Mouse (Mus musculus) lung, adult 2 months (tissue): ENCODE data around the gene Sspo. TPM values are rescaled to one million over a fixed set of nuclear protein-coding genes. Genes with fewer than 3 reads are reported as not detected.

Source experiments
- DNase-seq: peaks from one replicate; pipeline ENCODE4 v3.0.0; 2022
- H3K4me1 ChIP-seq: fragments of 200-500 bp; 2 replicates; pipeline ENCODE4 v1.6.1; 2011; ENCODE audit warnings: low read length; ENCODE audit not compliant: control insufficient read depth, insufficient read depth
- H3K4me3 ChIP-seq: fragments of 200-500 bp; replicated peaks from 2 replicates; pipeline ENCODE3; 2011; ENCODE audit warnings: low read depth, mild to moderate bottlenecking, control low read depth, low read length; ENCODE audit errors: extremely low read depth
- CTCF ChIP-seq: fragments of 200-500 bp; IDR thresholded peaks from 2 replicates; pipeline ENCODE4 v1.5.1; 2011; ENCODE audit warnings: mild to moderate bottlenecking, low read length, control low read depth; ENCODE audit not compliant: insufficient read depth
- POLR2A ChIP-seq: fragments of 200-500 bp; IDR thresholded peaks from 2 replicates; pipeline ENCODE4 v1.6.1; 2011; ENCODE audit warnings: low read depth, mild to moderate bottlenecking, control low read depth, low read length, borderline replicate concordance; ENCODE audit errors: extremely low read depth
- WGBS: fragments of 180-500 bp; shearing (Covaris S2); methylation state at CpG from one replicate; pipeline ENCODE4 v1.1.7; 2018; 5-methylcytosine and 5-hydroxymethylcytosine counted together
- polyA plus RNA-seq: library from polyadenylated mRNA; depleted of rRNA; stranded (reverse); fragments of >200 nt; gene quantifications from 2 replicates; pipeline ENCODE4 v1.2.3, GENCODE M21; 2012; rRNA removed

Sspo gene
- polyA plus RNA-seq = 3.2 and 3.4 TPM in 2 replicates

DNA sequence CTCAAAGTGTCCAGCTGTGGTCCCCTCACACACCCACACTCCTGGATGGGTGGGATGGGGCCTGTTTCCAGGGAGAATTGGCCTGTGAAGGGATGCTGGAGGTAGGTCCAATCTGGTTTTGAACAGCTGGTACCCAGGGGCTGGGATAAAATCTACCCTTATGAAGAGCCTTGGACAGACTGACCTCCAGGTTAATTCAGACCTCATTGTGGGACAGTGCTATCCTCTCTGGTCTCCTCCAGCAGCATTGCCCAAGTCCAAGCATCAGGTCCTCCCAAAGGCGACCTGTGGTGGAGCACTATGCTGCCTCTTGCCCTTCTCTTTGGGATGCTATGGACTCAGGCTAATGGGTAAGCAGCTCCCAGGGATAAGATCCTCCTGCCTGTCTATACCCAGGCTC is at the start of gene Sspo:
Gene Sspo, plus strand, starts transcription at position 301 of the 400 bp plus-strand sequence.
- no peaks in the 10 kb centered on the region for H3K4me1 ChIP-seq
- no peak within 1 kb of the TSS for H3K4me3 ChIP-seq
- DNase-seq = no peak
- 96% methylated on average over 1 of the region's 1 CpGs for WGBS
- TF ChIP-seq POLR2A (no peak), CTCF (no peak)

DNA sequence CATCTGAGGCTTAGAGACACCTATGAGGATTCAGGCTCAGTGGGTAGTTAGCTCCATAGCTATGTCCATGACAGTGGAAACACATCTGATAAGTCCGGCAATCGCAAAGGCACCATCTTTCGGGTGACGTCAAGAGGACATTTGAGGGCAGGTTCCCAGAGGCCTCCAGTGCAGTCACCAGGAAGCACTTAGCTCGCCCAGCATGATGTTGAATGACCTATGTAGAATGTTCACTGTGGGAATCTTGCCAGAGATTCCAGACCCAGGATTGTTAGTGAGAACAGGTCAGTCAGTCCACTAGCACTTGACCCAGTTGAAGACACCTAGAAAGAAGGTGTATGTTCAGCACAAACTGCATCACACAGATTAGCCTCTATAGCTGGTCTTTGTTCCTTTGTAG is 48.1 kb upstream of the Sspo start:
- H3K4me3 ChIP-seq = no peak overlapping the region
- TF ChIP-seq POLR2A (no peak), CTCF (no peak)
- 87% methylated on average over 5 of the region's 5 CpGs for WGBS
- no peak for DNase-seq
- peaks cover 3% of the 10 kb centered on the region for H3K4me1 ChIP-seq

DNA sequence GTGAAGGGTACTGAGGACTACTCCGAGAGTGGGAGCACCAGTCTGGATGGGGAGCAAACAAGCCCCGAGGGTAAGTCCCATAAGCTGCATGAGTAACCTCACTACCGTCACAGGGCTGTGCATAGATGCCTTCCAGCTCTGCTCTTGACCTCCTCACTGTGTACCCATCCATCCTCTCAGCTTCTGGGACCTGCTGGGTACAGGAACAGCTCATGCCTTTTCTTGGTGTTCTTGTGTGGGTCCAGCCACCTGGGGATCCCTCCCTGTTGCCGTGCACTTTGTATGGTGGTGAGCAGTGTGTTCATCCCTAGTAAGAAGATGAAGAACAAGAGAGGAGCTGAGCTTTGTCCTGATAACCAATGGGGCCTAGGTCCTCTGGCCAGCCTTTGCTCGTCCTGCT is 44.0 kb upstream of the Sspo start:
- TF ChIP-seq CTCF (no peak), POLR2A (no peak)
- Histone ChIP-seq H3K4me1 (no peaks in the 10 kb centered on the region), H3K4me3 (no peak overlapping the region)
- no peak for DNase-seq
- WGBS = 93% methylated on average over 5 of the region's 5 CpGs

DNA sequence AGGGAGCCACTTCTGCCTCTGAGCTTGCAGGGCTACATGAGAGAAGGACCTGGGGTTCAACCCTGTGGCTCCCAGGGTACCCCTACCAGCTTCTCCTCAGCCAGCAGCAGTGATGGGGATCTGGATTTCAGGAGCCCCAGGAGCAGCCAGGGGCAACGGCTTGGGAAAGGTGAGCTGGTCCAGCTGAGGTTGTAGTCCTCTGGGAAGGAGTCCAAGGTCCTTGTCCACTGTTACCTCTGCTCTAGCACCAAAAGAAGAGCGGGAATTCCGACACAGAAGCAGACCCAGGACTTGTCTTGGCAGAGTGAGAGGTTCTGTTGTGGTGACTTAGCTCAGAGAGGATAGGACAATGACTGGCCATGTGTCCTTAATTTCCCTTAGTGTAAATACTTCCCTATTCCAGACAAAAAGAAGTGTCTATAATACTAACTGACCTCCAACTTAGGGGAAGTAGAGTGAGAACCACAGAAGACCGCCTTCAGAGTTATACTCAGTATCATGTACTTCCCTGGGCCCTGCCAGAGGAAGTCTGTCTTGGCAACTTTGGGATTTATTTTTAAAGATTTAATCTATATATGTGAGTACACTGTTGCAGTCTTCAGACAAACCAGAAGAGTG is 38.2 kb upstream of the Sspo start:
- 94% methylated on average over 4 of the region's 4 CpGs for WGBS
- H3K4me3 ChIP-seq = no peak overlapping the region
- no peaks in the 10 kb centered on the region for H3K4me1 ChIP-seq
- DNase-seq = peak; percentile 0
- no peak for TF ChIP-seq CTCF
- TF ChIP-seq POLR2A = no peak

DNA sequence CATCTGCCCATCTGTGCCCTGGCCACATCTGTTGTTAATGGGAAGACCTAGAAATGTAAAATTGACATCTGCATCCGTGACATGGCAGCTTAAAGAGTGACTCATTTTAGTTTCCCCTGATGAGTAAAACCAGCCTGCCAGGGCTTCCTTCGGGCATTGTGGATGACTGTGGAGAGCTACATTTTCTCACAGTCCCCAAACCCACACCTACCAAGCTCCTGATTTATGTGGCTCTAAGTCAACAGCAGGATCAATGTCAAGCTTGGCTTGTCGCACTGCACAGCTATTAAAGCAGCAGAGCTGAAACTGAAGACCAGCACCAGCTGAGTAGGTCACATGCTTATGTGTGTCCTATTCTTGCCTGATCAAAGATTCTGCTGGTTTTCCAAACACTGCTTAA is 37.5 kb upstream of the Sspo start:
- DNase-seq = peak; percentile 0
- 83% methylated on average over 3 of the region's 3 CpGs for WGBS
- H3K4me3 ChIP-seq = no peak overlapping the region
- H3K4me1 ChIP-seq = no peaks in the 10 kb centered on the region
- no peak for TF ChIP-seq CTCF
- TF ChIP-seq POLR2A = no peak

DNA sequence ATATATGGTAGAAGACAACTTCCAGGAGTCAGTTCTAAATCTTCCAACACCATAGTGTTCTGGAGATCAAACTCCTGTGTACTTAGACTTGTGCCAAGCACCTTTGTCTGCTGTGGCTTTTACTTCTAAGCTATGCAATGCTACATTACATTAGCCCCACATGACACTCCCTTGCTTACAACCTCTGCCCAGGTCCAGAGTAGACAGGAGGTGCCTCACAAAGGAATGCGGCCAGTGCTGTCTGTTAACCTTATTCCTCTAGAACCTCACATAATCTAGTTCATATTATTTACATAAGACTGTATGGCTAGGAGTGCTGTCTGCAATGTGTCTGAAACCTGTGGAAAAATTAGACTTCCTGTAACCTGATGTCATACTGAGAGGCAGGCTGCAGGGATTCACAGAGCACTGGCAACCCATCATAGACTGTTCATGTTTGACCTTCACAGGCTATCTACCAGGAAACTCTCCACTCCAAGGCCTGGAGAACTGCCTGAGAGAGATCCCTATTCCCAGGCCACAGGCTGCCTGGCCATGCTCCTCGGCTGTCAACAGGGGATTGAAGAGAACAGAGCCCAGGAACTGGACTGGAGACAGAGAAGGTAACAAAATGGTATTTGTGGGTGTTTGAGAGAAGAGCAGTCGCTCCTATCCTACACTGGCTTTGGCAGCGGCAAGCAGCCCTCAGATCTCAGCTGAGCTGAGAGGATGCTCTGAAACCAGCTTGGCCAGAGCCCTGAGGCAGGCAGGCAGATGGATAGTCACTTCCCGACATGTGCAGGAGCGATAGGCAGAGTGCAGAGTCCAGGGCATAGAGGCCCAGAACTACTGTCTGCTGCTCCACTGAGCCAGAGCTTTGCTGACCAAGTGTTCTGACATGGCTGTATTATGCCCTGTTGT is 36.6 kb upstream of the Sspo start:
- TF ChIP-seq POLR2A = no peak
- no peak for TF ChIP-seq CTCF

DNA sequence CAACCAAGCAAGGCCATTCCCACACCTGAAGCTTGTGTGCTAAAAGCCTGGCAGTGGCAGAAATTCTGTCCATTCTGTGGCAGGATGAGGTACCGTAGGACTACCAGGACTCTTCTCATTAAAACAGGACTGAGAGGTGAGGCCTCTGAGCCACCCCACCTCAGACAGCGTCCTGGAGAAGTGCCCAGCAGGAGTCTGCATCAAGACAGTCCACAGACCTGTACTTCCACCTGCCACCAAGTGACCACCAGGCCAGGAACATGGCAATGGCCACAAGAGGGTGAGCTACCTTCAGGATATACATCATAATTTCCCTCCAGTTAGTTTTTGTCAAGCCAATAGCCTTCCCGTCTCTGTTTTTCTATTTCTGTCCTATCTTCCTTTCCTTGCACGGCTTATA is 35.9 kb upstream of the Sspo start:
- Histone ChIP-seq H3K4me3 (no peak overlapping the region), H3K4me1 (no peaks in the 10 kb centered on the region)
- DNase-seq = no peak
- TF ChIP-seq CTCF = peak; percentile 21; the same call in 1 of the 2 replicates
- TF ChIP-seq POLR2A = no peak
- WGBS = 82% methylated on average over 4 of the region's 4 CpGs

More for the DNA sequence above, 36.6 kb upstream of the Sspo start:
- 87% methylated on average over 6 of the region's 6 CpGs for WGBS
- Histone ChIP-seq H3K4me3 (no peak overlapping the region), H3K4me1 (no peaks in the 10 kb centered on the region)
- DNase-seq = peak; percentile 0

DNA sequence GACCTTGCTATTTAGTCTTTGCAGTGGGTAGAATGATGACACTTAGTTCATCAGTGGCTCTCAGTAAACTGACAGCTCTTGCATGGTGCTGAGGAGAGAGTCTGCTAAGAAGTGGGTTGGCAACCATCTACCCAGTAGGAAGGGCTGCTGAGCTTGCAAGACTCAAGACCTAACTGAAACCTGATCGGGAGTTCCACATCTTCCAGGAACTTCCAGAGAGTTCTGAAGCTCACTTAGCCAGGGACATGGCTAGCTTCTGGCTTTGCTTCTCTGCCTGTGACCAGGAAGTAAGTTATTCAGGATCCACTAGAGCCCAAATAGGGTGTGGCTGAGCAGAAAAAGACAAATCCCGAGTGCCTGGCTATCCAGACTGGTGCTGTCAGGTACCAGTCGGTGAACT is 35.4 kb upstream of the Sspo start:
- DNase-seq = no peak
- Histone ChIP-seq H3K4me1 (no peaks in the 10 kb centered on the region), H3K4me3 (no peak overlapping the region)
- WGBS = 81% methylated on average over 3 of the region's 3 CpGs
- TF ChIP-seq POLR2A (no peak), CTCF (no peak)

DNA sequence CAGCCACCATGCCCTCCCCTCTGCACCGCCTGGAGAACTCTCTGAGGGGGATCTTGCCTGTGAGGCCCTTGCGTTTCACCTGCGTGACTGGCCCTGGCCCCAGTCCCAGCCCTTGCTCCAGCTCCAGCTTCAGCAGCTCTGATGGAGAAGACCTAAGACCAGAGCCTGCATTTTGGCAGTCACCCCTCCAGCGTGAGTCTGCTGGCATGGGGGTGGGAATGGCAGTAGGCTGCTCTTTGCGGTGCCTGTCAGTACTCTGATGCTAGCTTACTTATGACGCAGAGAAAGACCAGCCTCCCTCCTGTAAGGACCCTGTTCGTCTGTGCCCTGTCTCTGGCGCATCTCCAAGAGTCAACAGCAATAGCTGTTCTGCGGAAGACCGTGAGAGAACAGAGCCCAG is 34.9 kb upstream of the Sspo start:
- DNase-seq = no peak
- TF ChIP-seq POLR2A = no peak
- no peak for TF ChIP-seq CTCF
- WGBS = 81% methylated on average over 10 of the region's 10 CpGs
- Histone ChIP-seq H3K4me1 (no peaks in the 10 kb centered on the region), H3K4me3 (no peak overlapping the region)
